Mouse (Mus musculus) heart, embryonic 14.5 days (tissue): ENCODE measurements around the gene Ppm1m. TPM values are rescaled to one million over a fixed set of nuclear protein-coding genes. Genes with fewer than 3 reads are reported as not detected.

Experiments used
- ATAC-seq: fragments of 200-750 bp; cut with Nextera tagmentation; 2 replicates; pipeline ENCODE4 v1.8.0; 2017; ENCODE audit warnings: low read depth, moderate TSS enrichment; ENCODE audit not compliant: insufficient number of reproducible peaks, insufficient read depth, low FRiP score
- H3K27ac ChIP-seq, 2 experiments: fragments of 200-500 bp in 1 of 2; fragments of 300-500 bp in 1 of 2; sonication (generic) in 1 of 2; replicated peaks in 1 of 2; 2 replicates each; pipeline ENCODE4 v1.5.1; 2012 to 2014; ENCODE audit warnings: low read depth in 2 of 2, low read length in 2 of 2, control low read depth in 1 of 2, mild to moderate bottlenecking in 1 of 2, mixed read lengths in 1 of 2; ENCODE audit not compliant: control insufficient read depth in 1 of 2, insufficient read depth in 1 of 2
- H3K27me3 ChIP-seq: fragments of 300-500 bp; sonication (generic); 2 replicates; pipeline ENCODE4 v1.6.1; 2014; ENCODE audit warnings: mild to moderate bottlenecking, low read length, control low read depth; ENCODE audit not compliant: control insufficient read depth, insufficient read depth
- H3K36me3 ChIP-seq: fragments of 300-500 bp; sonication (generic); 2 replicates; pipeline ENCODE4 v1.6.1; 2014; ENCODE audit warnings: mild to moderate bottlenecking, control low read depth, low read length, mixed read lengths; ENCODE audit not compliant: control insufficient read depth, insufficient read depth
- H3K4me1 ChIP-seq, 2 experiments: fragments of 200-500 bp in 1 of 2; fragments of 300-500 bp in 1 of 2; sonication (generic) in 1 of 2; 2 replicates each; pipeline ENCODE4 v1.6.1; 2012 to 2014; ENCODE audit warnings: low read length in 2 of 2, control low read depth in 1 of 2, mixed read lengths in 1 of 2; ENCODE audit not compliant: control insufficient read depth in 2 of 2, insufficient read depth in 2 of 2
- H3K4me2 ChIP-seq: fragments of 300-500 bp; sonication (generic); 2 replicates; pipeline ENCODE4 v1.6.1; 2014; ENCODE audit warnings: mild to moderate bottlenecking, low read length
- H3K4me3 ChIP-seq, 2 experiments: fragments of 200-500 bp in 1 of 2; fragments of 300-500 bp in 1 of 2; sonication (generic) in 1 of 2; 2 replicates each; pipeline ENCODE4 v1.5.1; 2012 to 2014; ENCODE audit warnings: low read length in 2 of 2, mild to moderate bottlenecking in 2 of 2, control low read depth in 1 of 2, low read depth in 1 of 2, moderate library complexity in 1 of 2; ENCODE audit not compliant: control insufficient read depth in 1 of 2, insufficient read depth in 1 of 2
- H3K9ac ChIP-seq: fragments of 300-500 bp; sonication (generic); 2 replicates; pipeline ENCODE4 v1.6.1; 2014; ENCODE audit warnings: mild to moderate bottlenecking, low read length
- H3K9me3 ChIP-seq: fragments of 300-500 bp; sonication (generic); 2 replicates; pipeline ENCODE4 v1.6.1; 2016; ENCODE audit warnings: low read length, control low read depth; ENCODE audit not compliant: control insufficient read depth
- WGBS: fragments of 180-500 bp; shearing (Covaris S2); extraction: QIAGEN DNeasy Blood & Tissue Kit; methylation state at CpG from one replicate; pipeline ENCODE4 v1.1.7; 2014; 5-methylcytosine and 5-hydroxymethylcytosine counted together
- polyA plus RNA-seq: library from polyadenylated mRNA; unstranded; fragments of >200 nt; fragmentation: Nextera tagmentation; extraction: Ambion mirVana; gene quantifications from 2 replicates; pipeline ENCODE4 v1.2.1, GENCODE M21; 2014

Ppm1m gene
- polyA plus RNA-seq, 1 experiment from 2014 or later: 19.4 TPM

DNA sequence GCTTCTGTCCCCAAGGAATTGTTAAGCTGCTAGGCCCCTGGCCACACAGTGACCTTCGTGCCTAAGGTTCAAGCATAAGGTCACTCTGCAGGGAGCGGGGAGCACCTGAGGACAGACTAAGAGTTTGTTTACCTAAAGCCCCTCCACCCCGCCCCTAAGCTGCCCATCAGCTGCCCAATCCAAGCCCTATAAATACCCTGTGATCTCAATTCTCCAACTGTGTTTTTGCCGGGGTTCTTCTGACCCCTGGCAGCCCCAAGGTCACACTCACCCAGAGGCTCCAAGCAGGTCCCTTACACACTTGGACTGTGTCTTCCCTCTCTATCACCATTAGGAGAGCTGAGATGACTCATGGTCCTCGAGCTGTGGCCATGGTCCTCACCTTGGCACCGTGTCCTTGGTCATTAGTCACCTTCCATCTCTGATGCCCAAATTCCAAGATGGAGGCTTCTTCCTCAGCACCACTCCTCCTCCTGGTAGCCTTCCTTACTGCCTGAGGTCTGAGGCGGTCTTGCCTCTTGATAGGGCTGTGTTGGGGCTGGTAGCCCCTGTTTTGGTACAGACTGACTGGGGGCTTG lies 6.3 kb upstream of the Ppm1m start:
- 70% methylated on average over 7 of the region's 7 CpGs for WGBS
- no peak for ATAC-seq
- no peak overlapping the region for H3K4me2 ChIP-seq

DNA sequence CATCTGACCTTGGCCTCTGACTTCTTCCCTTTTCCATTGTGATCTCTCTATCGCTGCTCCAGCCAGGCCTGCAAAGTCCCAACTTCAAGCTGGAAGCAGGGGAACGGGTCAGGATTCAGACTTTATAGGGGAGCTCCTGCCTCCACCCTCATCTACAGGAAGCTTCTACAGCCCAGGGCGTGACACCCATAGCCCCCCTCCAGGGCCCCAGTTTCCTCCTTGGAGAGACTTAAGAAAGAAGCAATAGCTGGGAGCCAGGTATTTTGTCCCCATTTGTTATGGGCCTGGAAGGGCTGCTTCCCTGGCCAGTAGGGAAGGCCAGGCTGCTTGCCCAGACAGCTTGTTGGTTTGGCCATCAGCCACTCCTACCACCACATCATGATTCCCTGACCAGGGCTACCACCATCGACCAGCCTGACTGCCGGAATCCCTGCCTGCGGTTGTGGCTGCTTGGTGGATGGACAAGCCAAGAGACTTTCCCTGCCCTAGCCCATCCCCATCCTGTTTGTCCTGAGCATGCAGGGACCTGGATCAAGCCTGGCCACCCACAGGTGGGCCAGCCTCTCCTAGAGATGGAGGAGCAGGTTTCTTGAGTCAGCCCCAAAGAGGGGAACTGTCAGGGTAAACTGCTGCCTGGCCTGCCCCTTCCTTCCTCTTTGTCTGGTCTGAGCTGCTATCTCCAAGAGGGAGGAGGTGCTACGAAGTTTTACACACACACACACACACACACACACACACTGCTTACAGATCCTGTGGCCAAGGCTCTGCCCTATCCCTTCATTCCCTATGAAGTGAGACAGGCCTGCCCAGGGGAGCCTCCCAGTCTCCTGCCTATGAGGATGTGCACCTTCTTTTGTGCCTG lies 4.7 kb upstream of the Ppm1m start:
- Histone ChIP-seq H3K36me3 (peaks cover 14% of the 10 kb centered on the region), H3K9ac (peak overlapping the region; percentile 86), H3K4me3 (peak overlapping the region in 1 of 2 experiments; percentile 76; a peak in 2 of 4 replicates), H3K27me3 (no peaks in the 10 kb centered on the region), H3K9me3 (no peaks in the 10 kb centered on the region), H3K27ac (peak overlapping the region; percentile 7 to 29; a peak in 2 of 4 replicates), H3K4me2 (peak overlapping the region; percentile 68), H3K4me1 (peaks cover 26 to 42% of the 10 kb centered on the region in 2 experiments)
- WGBS: 65% methylated on average over 7 of the region's 7 CpGs
- no peak for ATAC-seq

More for the DNA sequence above, 6.3 kb upstream of the Ppm1m start:
- peaks cover 22 to 37% of the 10 kb centered on the region in 2 experiments for H3K4me1 ChIP-seq
- H3K36me3 ChIP-seq: peaks cover 17% of the 10 kb centered on the region
- H3K4me3 ChIP-seq: no peak overlapping the region
- no peaks in the 10 kb centered on the region for H3K9me3 ChIP-seq
- no peaks in the 10 kb centered on the region for H3K27me3 ChIP-seq
- no peak overlapping the region for H3K9ac ChIP-seq
- H3K27ac ChIP-seq: peak overlapping the region in 1 of 2 experiments; percentile 7; a peak in 1 of 4 replicates

DNA sequence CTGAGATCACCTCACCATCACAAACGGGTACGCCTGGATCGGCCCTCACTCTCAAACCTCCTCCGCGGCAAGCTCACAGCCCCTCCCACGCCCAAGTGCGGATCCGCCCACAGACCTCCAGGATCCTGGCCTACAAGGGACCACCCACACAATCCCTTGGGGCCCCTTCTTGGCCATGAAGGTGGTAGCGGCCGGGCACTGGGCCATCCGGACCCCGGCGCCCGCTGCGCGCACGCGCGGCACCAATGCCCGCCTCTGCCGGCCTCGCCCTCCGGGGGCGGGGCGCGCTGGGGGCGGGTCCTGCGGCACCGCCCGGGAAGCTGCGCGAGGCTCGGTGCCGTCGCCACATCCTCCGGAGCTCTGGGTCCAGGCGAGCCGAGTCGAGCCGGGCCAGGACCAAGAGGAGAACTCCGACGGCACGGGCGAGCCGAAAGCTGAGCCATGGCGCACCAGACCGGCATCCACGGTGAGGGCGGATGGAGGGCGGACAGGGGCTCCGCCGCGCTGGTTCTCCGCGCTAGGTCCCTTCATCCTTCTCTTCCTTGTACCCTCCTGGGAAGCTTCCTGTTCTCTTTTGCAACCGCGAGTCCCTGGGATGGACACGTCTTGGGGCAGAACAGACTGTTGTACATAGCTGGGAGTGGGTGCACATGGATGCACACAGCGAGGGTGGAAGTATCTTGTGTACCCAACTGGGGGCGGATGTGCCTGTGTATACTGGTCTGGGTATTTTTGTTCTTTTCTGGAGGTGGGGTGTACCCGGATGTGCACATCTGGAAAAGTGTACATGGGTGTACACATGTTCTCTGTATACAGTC lies 3.5 kb upstream of the Ppm1m start, which contains the start of gene Twf2:
Gene Twf2 (plus strand): TSS at position 290 of the 818 bp plus-strand sequence.
- Histone ChIP-seq H3K9ac (peak within 1 kb of the TSS; percentile 86), H3K4me3 (peak within 1 kb of the TSS; percentile 73 to 76), H3K4me1 (peaks cover 30 to 47% of the 10 kb centered on the region in 2 experiments), H3K4me2 (peak within 1 kb of the TSS; percentile 68), H3K36me3 (peaks cover 7% of the 10 kb centered on the region), H3K27me3 (no peaks in the 10 kb centered on the region), H3K27ac (peak within 1 kb of the TSS; percentile 43 to 81), H3K9me3 (no peaks in the 10 kb centered on the region)
- ATAC-seq: peak; percentile 82
- under 1% methylated on average over 57 of the region's 61 CpGs for WGBS

DNA sequence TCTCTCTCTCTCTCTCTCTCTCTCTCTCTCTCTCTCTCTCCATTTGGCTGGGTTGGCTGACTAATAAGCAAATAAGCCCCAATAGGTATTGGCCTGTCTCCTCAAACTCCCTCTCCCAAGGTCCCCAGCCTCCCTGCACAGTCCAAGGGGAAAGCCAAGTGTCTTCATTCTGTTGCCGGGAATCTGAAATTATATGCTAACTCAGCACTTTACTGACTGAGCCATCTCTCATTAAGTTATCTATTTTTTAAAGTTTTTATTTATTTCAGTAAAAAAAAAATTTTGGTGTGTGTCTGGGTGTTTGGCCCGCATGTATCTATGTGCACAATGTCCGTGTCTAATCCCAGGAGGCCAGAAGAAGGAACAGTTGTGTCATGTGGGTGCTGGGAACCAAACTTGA lies 2.3 kb upstream of the Ppm1m start:
- H3K4me3 ChIP-seq: no peak overlapping the region
- H3K9ac ChIP-seq: no peak overlapping the region
- no peaks in the 10 kb centered on the region for H3K9me3 ChIP-seq
- H3K36me3 ChIP-seq: peaks cover 4% of the 10 kb centered on the region; the same call in 1 of the 2 replicates
- no peaks in the 10 kb centered on the region for H3K27me3 ChIP-seq
- WGBS: 85% methylated on average over 3 of the region's 3 CpGs
- H3K4me2 ChIP-seq: peak overlapping the region; percentile 68
- H3K4me1 ChIP-seq: peaks cover 29 to 44% of the 10 kb centered on the region in 2 experiments
- ATAC-seq: no peak
- no peak overlapping the region for H3K27ac ChIP-seq

DNA sequence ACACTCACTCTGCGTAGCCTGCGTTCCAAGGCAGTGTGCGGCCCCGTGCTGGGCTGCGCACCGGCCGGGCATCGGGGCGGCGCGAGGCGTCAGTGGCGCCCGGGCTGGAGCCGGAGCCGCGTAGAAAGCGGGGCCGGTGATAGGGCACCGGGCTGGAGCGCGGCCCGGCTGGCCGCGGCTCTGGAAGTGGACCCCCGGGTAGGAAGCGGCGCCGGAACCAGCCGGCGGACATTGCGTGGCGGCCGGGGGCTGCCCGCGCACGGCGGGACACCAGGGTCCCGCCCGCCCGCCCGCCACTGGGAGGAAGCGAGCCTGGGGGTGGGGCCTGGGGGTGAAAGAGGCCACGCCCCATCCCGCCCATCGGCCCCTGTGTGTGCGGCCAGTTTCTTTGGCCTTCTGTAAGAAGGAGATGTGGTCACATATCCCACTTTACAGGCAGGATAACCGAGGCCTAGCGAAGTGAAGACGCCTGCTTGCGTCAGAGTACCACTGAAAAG lies 536 bp downstream of the Ppm1m start:
- peak overlapping the region; percentile 31 to 48; a peak in 3 of 4 replicates for H3K27ac ChIP-seq
- H3K4me3 ChIP-seq: peak overlapping the region; percentile 60 to 78
- H3K9ac ChIP-seq: peak overlapping the region; percentile 70
- peak overlapping the region; percentile 64 for H3K4me2 ChIP-seq
- ATAC-seq: peak; percentile 65
- peaks cover 12 to 21% of the 10 kb centered on the region in 2 experiments for H3K4me1 ChIP-seq
- no peaks in the 10 kb centered on the region for H3K9me3 ChIP-seq
- H3K36me3 ChIP-seq: peaks cover 27% of the 10 kb centered on the region
- WGBS: under 1% methylated on average over 40 of the region's 51 CpGs
- H3K27me3 ChIP-seq: no peaks in the 10 kb centered on the region

DNA sequence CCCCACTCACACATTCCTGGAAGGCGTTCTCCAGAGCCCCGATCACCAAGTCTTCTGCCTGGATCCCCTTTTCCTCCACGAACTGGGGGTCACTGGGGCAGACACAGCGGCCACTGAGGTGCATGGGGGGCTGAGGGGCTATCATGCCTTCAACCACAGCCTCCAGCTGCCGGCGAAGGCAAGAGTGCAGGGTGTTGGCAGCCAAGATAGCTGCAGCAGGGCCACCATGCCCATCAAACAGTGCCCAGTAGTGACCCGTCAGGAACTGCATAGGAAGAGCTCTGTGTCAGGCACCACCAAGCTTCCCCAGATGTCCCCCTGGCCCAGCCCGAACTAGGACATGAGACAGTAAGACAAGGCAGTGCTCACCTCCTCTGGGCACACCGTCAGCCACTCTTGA lies 1.8 kb downstream of the Ppm1m start:
- Histone ChIP-seq H3K9me3 (no peaks in the 10 kb centered on the region), H3K4me3 (no peak overlapping the region), H3K4me1 (peaks cover 8 to 14% of the 10 kb centered on the region in 2 experiments), H3K27ac (no peak overlapping the region), H3K36me3 (peaks cover 38% of the 10 kb centered on the region), H3K9ac (no peak overlapping the region), H3K4me2 (no peak overlapping the region), H3K27me3 (no peaks in the 10 kb centered on the region)
- WGBS: 93% methylated on average over 9 of the region's 9 CpGs
- no peak for ATAC-seq
